Mouse (Mus musculus) gastrocnemius, postnatal 4 days (tissue): Measurements from ENCODE around the gene Chd6. TPM values are rescaled to one million over a fixed set of nuclear protein-coding genes. Genes with fewer than 3 reads are reported as not detected.

Source experiments
- total RNA-seq, 2 experiments: library from RNA; stranded (reverse); gene quantifications; 2 replicates each; pipeline ENCODE4 v1.2.3; 2021

Gene Chd6
- total RNA-seq, 2 experiments from 2014 or later = 40.4 to 41.8 TPM

Other genes starting within 250 kb of the Chd6 start
- gene Zhx3, start 236.1 kb downstream of the Chd6 start, total RNA-seq = 10 to 100 TPM; 38.3 to 55.9 TPM
- 1 to 10 TPM; 5.5 to 7.5 TPM for gene Lpin3, start 228.4 kb downstream of the Chd6 start, total RNA-seq
- gene Emilin3, start 196.7 kb downstream of the Chd6 start, total RNA-seq = 10 to 100 TPM; 15.4 to 17.5 TPM